Mouse (Mus musculus) testis, adult 2 months (tissue): Measurements from ENCODE around the gene Cdt1.

Source experiments
- CTCF ChIP-seq: fragments of 200-500 bp; IDR thresholded peaks from 2 replicates; pipeline ENCODE4 v1.5.1; 2012; ENCODE audit warnings: low read depth, mild to moderate bottlenecking, inconsistent platforms, low read length, moderate library complexity; ENCODE audit not compliant: control insufficient read depth, insufficient read depth, insufficient replicate concordance
- POLR2A ChIP-seq: fragments of 200-500 bp; IDR thresholded peaks from 2 replicates; pipeline ENCODE4 v1.6.1; 2012; ENCODE audit warnings: low read depth, mild to moderate bottlenecking, inconsistent platforms, low read length, moderate library complexity; ENCODE audit not compliant: control insufficient read depth

DNA sequence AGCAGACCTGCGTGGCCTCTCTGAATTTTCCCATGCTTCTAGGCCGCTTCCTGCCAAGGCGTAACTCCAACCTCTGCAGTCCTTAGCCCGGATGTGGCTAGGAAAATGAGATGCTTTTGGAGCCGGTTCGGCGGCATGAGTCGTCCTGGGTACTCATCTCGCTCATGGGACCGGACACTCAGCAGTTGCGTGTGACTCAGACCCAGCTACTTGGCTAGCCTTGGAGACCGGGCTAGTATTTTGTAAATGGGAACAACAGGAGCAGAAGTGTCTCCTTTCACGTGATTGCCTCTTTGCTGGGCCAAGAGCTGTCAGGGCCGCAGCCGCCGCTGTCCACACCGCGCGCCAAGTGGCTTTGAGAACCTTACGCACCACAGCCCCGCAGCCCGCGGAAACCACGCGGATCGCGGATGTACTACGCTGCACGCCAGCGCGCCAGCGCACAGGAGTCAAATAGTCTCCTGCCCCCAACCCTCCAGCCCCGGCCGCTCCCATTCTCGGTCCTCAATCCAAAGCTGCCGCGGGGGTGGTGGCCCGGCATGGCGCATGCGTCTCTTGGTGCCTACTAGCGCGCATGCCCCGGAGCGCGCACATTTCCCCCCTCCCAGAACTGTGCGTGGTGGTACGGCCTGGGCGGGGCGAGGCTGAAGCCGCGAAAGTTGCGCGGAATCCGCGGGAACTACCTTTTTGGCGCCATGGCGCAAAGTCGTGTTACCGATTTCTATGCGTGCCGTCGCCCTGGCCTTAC lies at the start of gene Cdt1:
- TF ChIP-seq POLR2A (no peak), CTCF (no peak)
